Mouse (Mus musculus) heart, embryonic 16.5 days (tissue): ENCODE data around the gene Mettl21a. TPM values are rescaled to one million over a fixed set of nuclear protein-coding genes. Genes with fewer than 3 reads are reported as not detected.

ENCODE experiments used
- polyA plus RNA-seq: library from polyadenylated mRNA; unstranded; fragments of >200 nt; fragmentation: Nextera tagmentation; extraction: Ambion mirVana; gene quantifications from 2 replicates; pipeline ENCODE4 v1.2.1, GENCODE M21; 2015

Mettl21a gene
- polyA plus RNA-seq, 1 experiment from 2014 or later: 14.9 TPM

Other genes starting within 250 kb of the Mettl21a start
- gene Creb1, start 84.6 kb downstream of the Mettl21a start, polyA plus RNA-seq: 21.0 and 24.0 TPM in 2 replicates
- 3.2 and 3.9 TPM in 2 replicates for gene Ccnyl1, start 73.2 kb upstream of the Mettl21a start, polyA plus RNA-seq
- gene Fzd5, start 120.5 kb upstream of the Mettl21a start, polyA plus RNA-seq: 1.8 and 1.9 TPM in 2 replicates